Mouse (Mus musculus) heart, embryonic 13.5 days (tissue): Measurements from ENCODE around the gene Pth1r. TPM values are rescaled to one million over a fixed set of nuclear protein-coding genes. Genes with fewer than 3 reads are reported as not detected.

Source experiments
- ATAC-seq: fragments of 200-750 bp; cut with Nextera tagmentation; 2 replicates; pipeline ENCODE4 v1.8.0; 2017; ENCODE audit warnings: moderate TSS enrichment; ENCODE audit not compliant: insufficient number of reproducible peaks, low FRiP score, low TSS enrichment; ENCODE audit errors: extremely low read depth
- H3K27ac ChIP-seq: fragments of 300-500 bp; sonication (generic); replicated peaks from 2 replicates; pipeline ENCODE4 v1.5.1; 2015; ENCODE audit warnings: moderate library complexity, mild to moderate bottlenecking, inconsistent platforms
- H3K27me3 ChIP-seq: fragments of 300-500 bp; sonication (generic); replicated peaks from 2 replicates; pipeline ENCODE4 v1.6.1; 2015; ENCODE audit warnings: mild to moderate bottlenecking, inconsistent platforms
- H3K36me3 ChIP-seq: fragments of 300-500 bp; sonication (generic); 2 replicates; pipeline ENCODE4 v1.6.1; 2015; ENCODE audit warnings: mild to moderate bottlenecking, inconsistent platforms
- H3K4me1 ChIP-seq: fragments of 300-500 bp; sonication (generic); 2 replicates; pipeline ENCODE4 v1.6.1; 2015; ENCODE audit warnings: inconsistent platforms
- H3K4me2 ChIP-seq: fragments of 300-500 bp; sonication (generic); 2 replicates; pipeline ENCODE4 v1.6.1; 2015; ENCODE audit warnings: inconsistent platforms, mild to moderate bottlenecking, moderate library complexity
- H3K4me3 ChIP-seq: fragments of 300-500 bp; sonication (generic); 2 replicates; pipeline ENCODE4 v1.5.1; 2015; ENCODE audit warnings: moderate library complexity, mild to moderate bottlenecking, inconsistent platforms
- H3K9ac ChIP-seq: fragments of 300-500 bp; sonication (generic); 2 replicates; pipeline ENCODE4 v1.6.1; 2015; ENCODE audit warnings: inconsistent platforms, mild to moderate bottlenecking, moderate library complexity
- H3K9me3 ChIP-seq: fragments of 300-500 bp; sonication (generic); 2 replicates; pipeline ENCODE4 v1.6.1; 2016; ENCODE audit warnings: inconsistent platforms
- WGBS: fragments of 180-500 bp; shearing (Covaris S2); methylation state at CpG from one replicate; pipeline ENCODE4 v1.1.7; 2015; ENCODE audit warnings: mixed read lengths; 5-methylcytosine and 5-hydroxymethylcytosine counted together
- polyA plus RNA-seq: library from polyadenylated mRNA; unstranded; fragments of >200 nt; fragmentation: Nextera tagmentation; extraction: Ambion mirVana; gene quantifications from 2 replicates; pipeline ENCODE4 v1.2.1, GENCODE M21; 2015

Pth1r gene
- 31.2 and 33.3 TPM in 2 replicates for polyA plus RNA-seq

DNA sequence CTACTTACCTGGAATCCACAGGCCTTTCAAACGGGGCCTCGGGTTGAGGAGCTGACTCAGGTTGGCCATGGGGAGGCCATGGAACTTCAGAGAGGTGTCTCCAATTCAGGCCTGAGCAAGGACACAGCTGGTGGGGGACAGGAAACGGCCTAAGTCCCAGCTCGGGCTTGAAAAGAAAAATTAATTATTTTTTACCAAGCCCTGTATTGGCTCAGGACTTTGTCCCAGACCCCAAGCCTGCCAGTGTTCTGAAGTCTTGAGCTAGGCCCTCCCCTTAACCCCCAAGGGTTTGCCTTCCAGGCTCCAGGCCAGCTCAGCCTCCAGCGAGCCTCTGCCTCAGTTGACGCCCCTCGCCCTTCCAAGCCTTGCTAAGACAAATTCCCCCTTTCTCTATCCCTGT lies at the start of gene Pth1r:
TSS of gene Pth1r (minus strand) at position 185 of the 400 bp plus-strand sequence.
- no peaks in the 10 kb centered on the region for H3K36me3 ChIP-seq
- H3K4me1 ChIP-seq: peaks cover 69% of the 10 kb centered on the region
- no peak within 1 kb of the TSS for H3K27ac ChIP-seq
- H3K4me2 ChIP-seq: no peak within 1 kb of the TSS
- no peaks in the 10 kb centered on the region for H3K9me3 ChIP-seq
- H3K9ac ChIP-seq: 0 out of 2 replicates have a peak within 1 kb of the TSS, but pooled peaks have one; percentile 5
- ATAC-seq: no peak
- H3K4me3 ChIP-seq: no peak within 1 kb of the TSS
- peaks cover 25% of the 10 kb centered on the region for H3K27me3 ChIP-seq
- WGBS: 66% methylated on average over 7 of the region's 7 CpGs

DNA sequence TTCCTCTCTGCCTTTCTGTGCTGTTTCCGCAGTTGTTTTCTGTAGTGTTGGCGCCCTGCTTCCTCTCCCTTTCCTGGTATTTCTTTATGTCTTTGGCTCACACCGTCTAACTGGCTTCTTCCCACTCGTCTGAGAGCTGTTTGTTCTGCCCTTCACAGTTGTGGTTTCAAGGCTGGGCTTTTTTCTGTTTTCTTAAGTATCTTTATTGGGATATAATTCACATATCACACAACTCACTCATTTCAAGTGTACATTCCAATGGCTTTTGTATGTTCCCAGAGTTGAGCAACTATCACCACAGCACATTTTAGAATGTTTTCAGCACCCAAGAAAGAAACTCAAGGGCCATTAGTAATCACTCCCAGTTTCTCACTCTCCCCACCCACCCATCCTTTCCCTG lies 43.5 kb upstream of the Pth1r start:
- 61% methylated on average over 4 of the region's 4 CpGs for WGBS
- H3K4me1 ChIP-seq: 0 out of 2 replicates have a peak, but pooled peaks cover 3% of the 10 kb centered on the region
- no peak overlapping the region for H3K4me3 ChIP-seq

GRCm38 (mm10) chr9:110788169-110788568 lies 41.2 kb upstream of the Pth1r start:
- ATAC-seq: no peak
- peaks cover 6% of the 10 kb centered on the region for H3K4me1 ChIP-seq
- WGBS: 74% methylated on average over 3 of the region's 3 CpGs

More for the DNA sequence above, 43.5 kb upstream of the Pth1r start:
- no peak for ATAC-seq
- H3K9ac ChIP-seq: no peak overlapping the region
- no peak overlapping the region for H3K4me2 ChIP-seq
- no peak overlapping the region for H3K27ac ChIP-seq
- no peaks in the 10 kb centered on the region for H3K36me3 ChIP-seq
- no peaks in the 10 kb centered on the region for H3K9me3 ChIP-seq
- H3K27me3 ChIP-seq: no peaks in the 10 kb centered on the region

DNA sequence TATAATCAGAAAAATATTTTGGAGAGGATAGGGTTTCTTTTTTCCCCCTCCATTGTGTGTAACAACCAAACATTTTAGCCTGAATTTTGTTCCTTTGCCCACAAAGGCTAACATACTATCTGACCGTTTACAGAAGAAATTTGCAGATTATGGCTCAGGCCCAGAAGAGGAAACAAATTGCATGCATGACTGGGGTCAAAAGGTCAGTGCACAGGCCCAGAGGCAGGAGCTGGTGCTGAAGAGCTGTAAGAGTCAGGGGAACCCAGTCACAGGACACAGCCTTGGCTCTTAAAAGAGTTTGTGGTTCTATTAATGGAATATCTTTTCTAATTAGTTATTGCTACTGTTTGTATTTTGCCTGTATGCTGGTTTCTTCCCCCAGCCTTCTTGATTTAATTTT lies 36.7 kb upstream of the Pth1r start:
- ATAC-seq: no peak
- H3K4me2 ChIP-seq: no peak overlapping the region
- H3K27ac ChIP-seq: no peak overlapping the region
- peaks cover 13% of the 10 kb centered on the region for H3K27me3 ChIP-seq
- WGBS: 24% methylated on average over 1 of the region's 1 CpGs
- no peaks in the 10 kb centered on the region for H3K9me3 ChIP-seq
- H3K4me3 ChIP-seq: no peak overlapping the region
- no peaks in the 10 kb centered on the region for H3K36me3 ChIP-seq
- peaks cover 21% of the 10 kb centered on the region for H3K4me1 ChIP-seq
- no peak overlapping the region for H3K9ac ChIP-seq

More at GRCm38 (mm10) chr9:110788169-110788568, 41.2 kb upstream of the Pth1r start:
- Histone ChIP-seq H3K4me3 (no peak overlapping the region), H3K9me3 (no peaks in the 10 kb centered on the region), H3K4me2 (no peak overlapping the region), H3K27me3 (no peaks in the 10 kb centered on the region), H3K36me3 (no peaks in the 10 kb centered on the region), H3K27ac (no peak overlapping the region), H3K9ac (no peak overlapping the region)

DNA sequence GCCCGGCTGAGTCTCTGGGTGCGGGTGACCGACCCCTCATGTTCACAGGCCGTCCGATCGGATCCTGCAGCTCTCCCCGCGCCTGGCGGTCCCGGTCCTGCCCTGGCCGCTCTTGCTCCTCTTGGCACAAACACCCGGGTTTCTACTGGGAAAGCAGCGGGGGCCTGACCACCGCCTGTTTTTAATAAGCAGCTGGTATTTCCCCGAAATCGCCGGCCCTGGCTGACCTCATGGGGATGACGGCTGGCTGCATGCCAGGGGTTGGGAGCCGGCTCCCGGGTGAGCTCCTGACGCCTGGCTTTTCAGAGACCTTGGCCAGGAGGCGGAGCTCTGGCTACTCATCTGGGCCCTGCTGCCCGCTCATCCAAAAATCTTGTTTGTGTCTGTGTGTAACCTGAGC lies 34.8 kb upstream of the Pth1r start:
- under 1% methylated on average over 23 of the region's 23 CpGs for WGBS
- Histone ChIP-seq H3K27me3 (peaks cover 13% of the 10 kb centered on the region), H3K9me3 (no peaks in the 10 kb centered on the region), H3K27ac (peak overlapping the region; percentile 82), H3K36me3 (no peaks in the 10 kb centered on the region), H3K9ac (peak overlapping the region; percentile 87), H3K4me2 (peak overlapping the region; percentile 95), H3K4me3 (peak overlapping the region; percentile 62), H3K4me1 (peaks cover 29% of the 10 kb centered on the region)
- ATAC-seq: peak; percentile 33

DNA sequence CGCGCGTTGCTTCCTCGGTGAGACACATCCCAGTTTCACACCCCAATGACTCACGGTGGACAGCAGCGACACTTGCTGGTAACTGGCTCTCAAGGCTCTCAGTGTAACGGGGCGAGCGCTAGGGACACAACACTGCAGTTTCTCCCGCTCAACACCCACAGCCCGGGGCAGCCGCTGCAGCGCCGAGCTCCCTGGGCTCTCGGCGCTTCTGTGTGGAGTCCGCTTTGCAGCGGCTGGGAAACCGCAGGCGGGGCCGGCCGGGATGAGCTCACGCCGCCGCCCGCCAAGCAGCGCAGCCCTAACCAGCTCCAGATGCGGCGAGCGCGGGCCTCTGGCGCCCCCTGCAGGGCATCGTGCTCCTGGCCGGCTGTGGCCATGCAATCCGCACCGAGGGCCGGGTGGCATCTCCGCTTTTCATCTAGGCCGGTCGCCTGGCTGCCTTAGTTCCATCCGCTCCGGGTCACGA lies 34.3 kb upstream of the Pth1r start:
- Histone ChIP-seq H3K27me3 (peaks cover 13% of the 10 kb centered on the region), H3K4me3 (peak overlapping the region; percentile 62), H3K9me3 (no peaks in the 10 kb centered on the region), H3K27ac (peak overlapping the region; percentile 82), H3K36me3 (no peaks in the 10 kb centered on the region), H3K4me2 (peak overlapping the region; percentile 95), H3K9ac (peak overlapping the region; percentile 87), H3K4me1 (peaks cover 29% of the 10 kb centered on the region)
- peak; percentile 73 for ATAC-seq
- under 1% methylated on average over 43 of the region's 43 CpGs for WGBS

DNA sequence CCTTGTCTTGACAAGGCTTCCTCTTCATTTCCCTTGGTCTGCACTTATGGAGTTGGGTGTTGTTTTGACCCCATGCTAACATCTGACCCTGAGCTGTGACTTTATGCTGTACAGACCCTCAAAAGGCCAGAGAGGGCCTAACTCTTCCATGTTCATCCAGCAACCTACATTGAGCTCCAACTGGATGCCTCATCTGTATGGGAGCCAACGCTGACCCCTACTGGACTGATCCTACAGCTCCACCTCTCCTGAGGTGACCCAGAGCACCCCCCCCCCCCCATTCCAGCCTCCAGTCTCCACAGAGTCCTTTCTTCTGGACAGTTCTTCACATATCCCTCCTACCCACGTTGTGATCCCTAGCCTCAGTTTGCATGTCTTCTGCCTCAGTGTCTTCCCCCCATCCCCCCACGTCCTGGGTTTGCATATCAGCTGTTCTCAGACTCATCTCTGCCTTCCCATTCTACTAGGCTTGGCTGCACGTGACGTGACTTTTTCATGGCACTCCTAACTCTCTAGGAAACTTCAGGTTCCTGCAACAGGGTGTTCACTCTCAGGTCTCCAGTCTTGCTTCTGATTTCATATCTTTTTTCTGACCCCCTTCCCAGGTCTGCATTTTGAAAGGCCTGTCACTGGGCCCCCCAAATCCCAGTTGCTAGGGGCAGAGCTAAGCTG lies 32.4 kb upstream of the Pth1r start:
- Histone ChIP-seq H3K4me2 (no peak overlapping the region), H3K9ac (no peak overlapping the region), H3K4me1 (peaks cover 44% of the 10 kb centered on the region), H3K36me3 (no peaks in the 10 kb centered on the region), H3K9me3 (no peaks in the 10 kb centered on the region), H3K27ac (no peak overlapping the region), H3K27me3 (peaks cover 13% of the 10 kb centered on the region), H3K4me3 (no peak overlapping the region)
- 48% methylated on average over 5 of the region's 5 CpGs for WGBS
- ATAC-seq: no peak

- Histone ChIP-seq H3K4me3 (no peak overlapping the region), H3K36me3 (no peaks in the 10 kb centered on the region), H3K9ac (no peak overlapping the region), H3K27ac (no peak overlapping the region), H3K27me3 (peaks cover 13% of the 10 kb centered on the region), H3K4me1 (peaks cover 43% of the 10 kb centered on the region), H3K4me2 (no peak overlapping the region), H3K9me3 (no peaks in the 10 kb centered on the region)
- 75% methylated on average over 7 of the region's 7 CpGs for WGBS
- no peak for ATAC-seq
Observed at GRCm38 (mm10) chr9:110778559-110778958, 31.6 kb upstream of the Pth1r start.

DNA sequence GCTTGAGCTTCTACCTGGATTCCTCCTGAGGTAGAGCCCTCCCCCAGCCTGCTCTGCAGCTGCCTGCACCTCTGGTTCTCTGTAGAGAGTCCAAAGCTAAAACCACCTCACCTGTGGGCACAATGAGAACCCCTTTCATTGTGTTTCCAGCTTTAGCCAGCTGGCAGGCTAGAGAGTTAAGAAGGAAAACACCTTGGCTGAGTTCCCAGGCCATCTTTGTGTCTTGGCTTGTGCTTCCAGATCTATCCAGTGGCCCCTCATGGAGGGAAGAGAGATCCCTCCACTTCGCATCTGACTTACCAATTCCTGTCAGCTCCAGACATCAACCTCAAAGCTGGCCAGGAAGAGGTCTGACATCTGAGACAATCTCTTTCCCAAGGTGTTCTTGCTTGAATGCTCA lies 31.2 kb upstream of the Pth1r start:
- peaks cover 13% of the 10 kb centered on the region for H3K27me3 ChIP-seq
- WGBS: 75% methylated on average over 1 of the region's 1 CpGs
- H3K9ac ChIP-seq: no peak overlapping the region
- ATAC-seq: no peak
- no peak overlapping the region for H3K4me2 ChIP-seq
- no peak overlapping the region for H3K4me3 ChIP-seq
- no peaks in the 10 kb centered on the region for H3K9me3 ChIP-seq
- H3K4me1 ChIP-seq: peaks cover 42% of the 10 kb centered on the region
- H3K36me3 ChIP-seq: no peaks in the 10 kb centered on the region
- no peak overlapping the region for H3K27ac ChIP-seq

GRCm38 (mm10) chr9:110775269-110776022 lies 28.5 kb upstream of the Pth1r start:
- peaks cover 6% of the 10 kb centered on the region for H3K27me3 ChIP-seq
- no peak for ATAC-seq
- 52% methylated on average over 10 of the region's 10 CpGs for WGBS
- peaks cover 8% of the 10 kb centered on the region for H3K36me3 ChIP-seq
- H3K4me2 ChIP-seq: no peak overlapping the region
- H3K27ac ChIP-seq: peak overlapping the region; percentile 81
- H3K4me3 ChIP-seq: no peak overlapping the region
- H3K4me1 ChIP-seq: peaks cover 29% of the 10 kb centered on the region
- no peaks in the 10 kb centered on the region for H3K9me3 ChIP-seq
- H3K9ac ChIP-seq: peak overlapping the region; percentile 65

- Histone ChIP-seq H3K27me3 (peaks cover 3% of the 10 kb centered on the region), H3K9ac (peak overlapping the region; percentile 65), H3K4me3 (no peak overlapping the region), H3K27ac (peak overlapping the region; percentile 81), H3K4me1 (peaks cover 27% of the 10 kb centered on the region), H3K9me3 (no peaks in the 10 kb centered on the region), H3K4me2 (no peak overlapping the region), H3K36me3 (peaks cover 16% of the 10 kb centered on the region)
- 61% methylated on average over 15 of the region's 15 CpGs for WGBS
- no peak for ATAC-seq
Observed at GRCm38 (mm10) chr9:110774403-110775268, 27.7 kb upstream of the Pth1r start.
